In the genomic region with DNA sequence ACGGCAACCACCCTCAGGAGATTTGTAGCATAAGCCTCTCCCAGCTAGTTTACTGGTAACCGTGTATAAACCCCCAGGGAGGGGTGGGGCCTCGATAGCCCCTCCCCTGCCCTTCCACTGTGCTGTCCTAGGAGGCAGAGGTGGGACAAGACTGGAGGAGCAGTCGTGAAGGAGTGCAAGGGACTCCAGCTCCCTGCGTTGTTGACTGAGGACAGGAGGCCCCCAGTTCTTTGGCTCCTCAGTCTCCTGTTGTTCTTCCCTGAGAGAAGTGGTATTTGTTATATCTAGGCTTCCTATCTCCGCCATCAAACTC, we compare ENCODE assay signal across 7 mouse cellular contexts. TPM values are rescaled to one million over a fixed set of nuclear protein-coding genes. Genes with fewer than 3 reads are reported as not detected.
DNase-seq lines count a peak whose midpoint lies in the region; ATAC-seq and TF ChIP-seq lines count a peak whose summit lies in the region.

No protein-coding gene starts in this region.

- peaks cover 20% of the 10 kb centered on the region; the same call in 1 of the 2 replicates for H3K27me3 ChIP-seq in midbrain, embryonic 12.5 days
- no peaks in the 10 kb centered on the region for H3K27me3 ChIP-seq in midbrain, postnatal 0 days (ENCODE audit: insufficient read depth, low read length)
- H3K27me3 ChIP-seq in limb, embryonic 14.5 days (ENCODE audit: control insufficient read depth, insufficient read depth, low read length): no peaks in the 10 kb centered on the region
- H3K27me3 ChIP-seq in stomach, embryonic 15.5 days (replicated peaks): no peaks in the 10 kb centered on the region

- WGBS in midbrain, embryonic 12.5 days: 9% methylated on average over 6 of the region's 6 CpGs
- 10% methylated on average over 6 of the region's 6 CpGs for WGBS in midbrain, postnatal 0 days
- 9% methylated on average over 6 of the region's 6 CpGs for WGBS in limb, embryonic 14.5 days
- 5% methylated on average over 6 of the region's 6 CpGs for WGBS in stomach, embryonic 15.5 days

- ATAC-seq in midbrain, embryonic 12.5 days (ENCODE audit: low FRiP score, low read depth): peak; percentile 68
- no peak for ATAC-seq in midbrain, postnatal 0 days (ENCODE audit: low FRiP score)
- no peak for ATAC-seq in limb, embryonic 14.5 days (ENCODE audit: low FRiP score, low read depth)
- no peak for ATAC-seq in stomach, embryonic 15.5 days (ENCODE audit: insufficient read depth, low FRiP score, low read depth)

- DNase-seq in midbrain, postnatal 0 days (ENCODE audit: low spot score): no peak
- peak; percentile 56 for DNase-seq in embryo, embryonic 9.5 days (ENCODE audit: extremely low spot score)
- DNase-seq in limb, embryonic 14.5 days (ENCODE audit: low spot score): no peak
- no peak for DNase-seq in gastrocnemius, postnatal 36 days
- DNase-seq in cerebellum, adult 9-11 months: no peak

- intact Hi-C loops in gastrocnemius, postnatal 36 days (cut with DNase I): loop anchor here (5.0 kb wide), 1 partner anchor 34 kb away; no protein-coding TSS in a partner anchor

- H3K9me3 ChIP-seq in midbrain, embryonic 12.5 days: no peaks in the 10 kb centered on the region
- H3K9me3 ChIP-seq in midbrain, postnatal 0 days (ENCODE audit: low read length): no peaks in the 10 kb centered on the region
- H3K9me3 ChIP-seq in limb, embryonic 14.5 days (ENCODE audit: control insufficient read depth, low read length): no peaks in the 10 kb centered on the region
- no peaks in the 10 kb centered on the region for H3K9me3 ChIP-seq in stomach, embryonic 15.5 days

- no peak for TF ChIP-seq POLR2A in limb, embryonic 14.5 days (IDR thresholded peaks at IDR 0.05; ENCODE audit: borderline replicate concordance, extremely low read depth, insufficient read depth, insufficient read length)

- H3K4me3 ChIP-seq in midbrain, embryonic 12.5 days: no peak overlapping the region
- H3K4me3 ChIP-seq in midbrain, postnatal 0 days (ENCODE audit: low read depth, low read length): no peak overlapping the region
- H3K4me3 ChIP-seq in limb, embryonic 14.5 days (replicated peaks; ENCODE audit: low read length): no peak overlapping the region
- H3K4me3 ChIP-seq in stomach, embryonic 15.5 days (replicated peaks): no peak overlapping the region

- no peak for TF ChIP-seq CTCF in midbrain, postnatal 0 days (IDR thresholded peaks at IDR 0.05)

- no peaks in the 10 kb centered on the region for H3K36me3 ChIP-seq in midbrain, embryonic 12.5 days
- no peaks in the 10 kb centered on the region for H3K36me3 ChIP-seq in midbrain, postnatal 0 days (ENCODE audit: insufficient read depth, low read length)
- H3K36me3 ChIP-seq in limb, embryonic 14.5 days (ENCODE audit: control insufficient read depth, insufficient read depth, low read length): no peaks in the 10 kb centered on the region
- no peaks in the 10 kb centered on the region for H3K36me3 ChIP-seq in stomach, embryonic 15.5 days

- no peak overlapping the region for H3K9ac ChIP-seq in midbrain, embryonic 12.5 days (replicated peaks)
- H3K9ac ChIP-seq in midbrain, postnatal 0 days (replicated peaks; ENCODE audit: low read length, poor library complexity, severe bottlenecking): no peak overlapping the region
- no peak overlapping the region for H3K9ac ChIP-seq in limb, embryonic 14.5 days (ENCODE audit: low read depth, low read length, severe bottlenecking)
- no peak overlapping the region for H3K9ac ChIP-seq in stomach, embryonic 15.5 days

- H3K4me2 ChIP-seq in midbrain, embryonic 12.5 days (replicated peaks): peak overlapping the region; percentile 58
- no peak overlapping the region for H3K4me2 ChIP-seq in midbrain, postnatal 0 days (ENCODE audit: low read depth, low read length, poor library complexity, severe bottlenecking)
- H3K4me2 ChIP-seq in limb, embryonic 14.5 days (replicated peaks; ENCODE audit: low read depth, low read length, severe bottlenecking): peak overlapping the region; percentile 65
- H3K4me2 ChIP-seq in stomach, embryonic 15.5 days: peak overlapping the region; percentile 57

- H3K4me1 ChIP-seq in midbrain, embryonic 12.5 days: peaks cover 30% of the 10 kb centered on the region
- no peaks in the 10 kb centered on the region for H3K4me1 ChIP-seq in midbrain, postnatal 0 days (ENCODE audit: insufficient read depth, low read length)
- H3K4me1 ChIP-seq in limb, embryonic 14.5 days (ENCODE audit: control insufficient read depth, insufficient read depth, low read length): peaks cover 18% of the 10 kb centered on the region
- H3K4me1 ChIP-seq in stomach, embryonic 15.5 days: peaks cover 7% of the 10 kb centered on the region

- no peak overlapping the region for H3K27ac ChIP-seq in midbrain, embryonic 12.5 days (replicated peaks)
- H3K27ac ChIP-seq in midbrain, postnatal 0 days (ENCODE audit: low read depth, low read length): no peak overlapping the region
- no peak overlapping the region for H3K27ac ChIP-seq in limb, embryonic 14.5 days (replicated peaks; ENCODE audit: low read depth, low read length)
- no peak overlapping the region for H3K27ac ChIP-seq in stomach, embryonic 15.5 days

RNA-seq across cellular contexts. Expression of gene Zfp217, which starts 58.5 kb away (rescaled TPM):
- polyA plus RNA-seq in midbrain, embryonic 12.5 days (2016; fragmentation: Nextera tagmentation; extraction: Ambion mirVana): 3.0 and 3.5 TPM in 2 replicates
- 3.7 and 3.8 TPM in 2 replicates for total RNA-seq in midbrain, postnatal 0 days (2014; rRNA removed)
- 0.44 and 0.49 TPM in 2 replicates for polyA plus RNA-seq in midbrain, postnatal 0 days (2015; fragmentation: Nextera tagmentation; extraction: Ambion mirVana)
- 11.7 and 12.2 TPM in 2 replicates for polyA plus RNA-seq in limb, embryonic 14.5 days (2012; rRNA removed)
- 4.0 and 4.8 TPM in 2 replicates for polyA plus RNA-seq in limb, embryonic 14.5 days (2014; fragmentation: Nextera tagmentation; extraction: Ambion mirVana)
- polyA plus RNA-seq in stomach, embryonic 15.5 days (2015; fragmentation: Nextera tagmentation; extraction: Ambion mirVana): 3.9 and 4.0 TPM in 2 replicates
- total RNA-seq in gastrocnemius, postnatal 36 days (2021): 1 to 10 TPM; 4.3 to 5.7 TPM
